Mouse (Mus musculus) intestine, embryonic 16.5 days (tissue): Measurements from ENCODE around the gene Sik1. TPM values are rescaled to one million over a fixed set of nuclear protein-coding genes. Genes with fewer than 3 reads are reported as not detected.

Experiments
- ATAC-seq: fragments of 200-750 bp; cut with Nextera tagmentation; 2 replicates; pipeline ENCODE4 v1.8.0; 2017; ENCODE audit warnings: moderate TSS enrichment, moderate library complexity
- H3K27ac ChIP-seq: fragments of 300-500 bp; sonication (generic); 2 replicates; pipeline ENCODE4 v1.5.1; 2014; ENCODE audit warnings: mild to moderate bottlenecking, low read length
- H3K27me3 ChIP-seq: fragments of 300-500 bp; sonication (generic); replicated peaks from 2 replicates; pipeline ENCODE4 v1.6.1; 2014; ENCODE audit warnings: low read length, control low read depth, mixed read lengths; ENCODE audit not compliant: control insufficient read depth, insufficient read depth
- H3K36me3 ChIP-seq: fragments of 300-500 bp; sonication (generic); 2 replicates; pipeline ENCODE4 v1.6.1; 2014; ENCODE audit warnings: low read length, control low read depth; ENCODE audit not compliant: control insufficient read depth, insufficient read depth
- H3K4me1 ChIP-seq: fragments of 300-500 bp; sonication (generic); 2 replicates; pipeline ENCODE4 v1.6.1; 2014; ENCODE audit warnings: low read length, control low read depth, mixed read lengths; ENCODE audit not compliant: control insufficient read depth, insufficient read depth
- H3K4me2 ChIP-seq: fragments of 300-500 bp; sonication (generic); 2 replicates; pipeline ENCODE4 v1.6.1; 2014; ENCODE audit warnings: low read depth, low read length, control low read depth
- H3K4me3 ChIP-seq: fragments of 300-500 bp; sonication (generic); 2 replicates; pipeline ENCODE4 v1.5.1; 2014; ENCODE audit warnings: mild to moderate bottlenecking, low read length
- H3K9ac ChIP-seq: fragments of 300-500 bp; sonication (generic); 2 replicates; pipeline ENCODE4 v1.6.1; 2014; ENCODE audit warnings: low read depth, low read length
- H3K9me3 ChIP-seq: fragments of 300-500 bp; sonication (generic); 2 replicates; pipeline ENCODE4 v1.6.1; 2016; ENCODE audit warnings: low read length, control low read depth; ENCODE audit not compliant: control insufficient read depth
- WGBS: fragments of 180-500 bp; shearing (Covaris S2); extraction: QIAGEN DNeasy Blood & Tissue Kit; methylation state at CpG from one replicate; pipeline ENCODE4 v1.1.7; 2014; 5-methylcytosine and 5-hydroxymethylcytosine counted together
- polyA plus RNA-seq: library from polyadenylated mRNA; unstranded; fragments of >200 nt; fragmentation: Nextera tagmentation; extraction: Ambion mirVana; gene quantifications from 2 replicates; pipeline ENCODE4 v1.2.1, GENCODE M21; 2015

Gene Sik1
- polyA plus RNA-seq, 1 experiment from 2014 or later, result 5.7 TPM

DNA sequence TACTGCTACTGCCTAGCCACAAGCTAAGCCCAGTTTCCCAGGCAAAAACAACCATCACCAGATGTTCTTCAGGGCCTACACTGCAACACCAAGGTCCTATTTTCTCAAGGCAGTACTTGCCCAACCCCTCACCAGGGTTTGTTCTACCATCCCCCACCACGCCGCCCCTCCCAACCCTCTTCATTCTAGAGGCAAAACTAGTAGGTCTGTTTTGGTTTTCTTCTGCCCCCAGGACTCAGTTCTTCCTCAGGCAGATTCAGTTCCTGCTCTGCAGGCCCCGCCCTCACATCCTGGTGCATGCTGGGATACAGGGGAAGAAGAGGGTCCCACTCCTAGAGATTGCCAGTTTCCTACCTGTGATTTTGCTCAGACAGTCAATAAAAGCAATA lies 14.2 kb downstream of the Sik1 start:
- H3K4me2 ChIP-seq, result no peak overlapping the region

DNA sequence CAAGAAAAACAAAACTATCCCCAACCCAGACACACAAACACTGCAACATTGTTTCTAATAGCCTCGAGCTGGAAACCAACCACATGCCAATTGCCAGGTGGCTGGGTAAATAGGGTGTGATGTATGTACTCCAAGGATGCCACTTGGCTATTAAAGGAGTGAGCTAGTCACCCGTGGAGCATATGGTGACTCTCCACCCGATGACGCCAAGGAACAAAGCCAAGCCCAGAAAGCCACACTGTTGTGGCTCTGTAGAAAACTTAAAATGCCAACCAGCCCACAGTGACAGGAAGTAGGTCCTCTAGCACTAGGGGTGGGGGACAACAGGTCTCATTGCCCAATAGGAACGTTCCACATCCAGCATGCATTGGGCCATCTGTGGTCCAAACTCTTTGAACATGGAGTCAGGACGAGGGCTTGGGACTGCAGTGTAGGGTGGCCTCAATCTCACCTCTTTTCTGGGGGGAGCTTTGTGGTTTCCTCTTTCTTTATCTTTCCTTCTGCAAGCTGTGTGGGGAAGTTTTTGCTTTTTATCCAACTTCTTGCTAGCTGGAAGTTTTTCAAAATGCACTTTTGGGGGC lies 15.1 kb downstream of the Sik1 start:
- Histone ChIP-seq H3K36me3 (no peaks in the 10 kb centered on the region), H3K9ac (no peak overlapping the region), H3K9me3 (peaks cover 4% of the 10 kb centered on the region; the same call in 1 of the 2 replicates), H3K4me3 (no peak overlapping the region), H3K27me3 (no peaks in the 10 kb centered on the region), H3K4me2 (no peak overlapping the region), H3K27ac (no peak overlapping the region), H3K4me1 (peaks cover 31% of the 10 kb centered on the region)
- 80% methylated on average over 6 of the region's 6 CpGs for WGBS
- ATAC-seq, result no peak

More for the DNA sequence above, 14.2 kb downstream of the Sik1 start:
- WGBS, result 88% methylated on average over 3 of the region's 3 CpGs
- peak overlapping the region; percentile 75 for H3K27ac ChIP-seq
- no peaks in the 10 kb centered on the region; the same call in 1 of the 2 replicates for H3K36me3 ChIP-seq
- peaks cover 26% of the 10 kb centered on the region for H3K4me1 ChIP-seq
- H3K9me3 ChIP-seq, result no peaks in the 10 kb centered on the region
- no peak overlapping the region for H3K4me3 ChIP-seq
- H3K9ac ChIP-seq, result peak overlapping the region; percentile 36; the same call in 1 of the 2 replicates
- ATAC-seq, result no peak
- no peaks in the 10 kb centered on the region for H3K27me3 ChIP-seq

DNA sequence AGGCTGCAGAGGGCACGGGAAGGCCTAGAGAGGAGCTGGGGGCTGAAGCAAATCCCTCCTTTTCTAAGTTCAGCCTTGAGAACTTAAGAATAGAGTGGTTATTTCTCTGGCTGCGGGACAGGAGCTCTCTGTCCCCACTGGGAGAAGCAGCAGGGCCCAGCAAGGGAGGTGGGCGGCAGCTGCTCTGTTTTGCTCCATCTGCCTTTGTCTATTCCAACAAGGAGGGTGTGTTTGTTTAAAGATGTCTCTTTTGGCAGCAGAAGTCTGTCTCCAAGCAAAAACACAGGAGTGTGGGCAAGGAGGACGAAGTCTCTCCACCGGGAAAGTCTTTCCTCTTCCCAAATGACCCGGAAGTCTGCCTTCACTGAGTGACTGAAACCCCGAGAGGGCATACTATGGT lies 18.8 kb downstream of the Sik1 start:
- H3K4me3 ChIP-seq, result no peak overlapping the region
- H3K9ac ChIP-seq, result peak overlapping the region; percentile 27; the same call in 1 of the 2 replicates
- H3K4me1 ChIP-seq, result peaks cover 37% of the 10 kb centered on the region
- 53% methylated on average over 7 of the region's 7 CpGs for WGBS
- peak overlapping the region; percentile 45; the same call in 1 of the 2 replicates for H3K27ac ChIP-seq
- no peak overlapping the region for H3K4me2 ChIP-seq
- no peak for ATAC-seq
- no peaks in the 10 kb centered on the region for H3K27me3 ChIP-seq
- no peaks in the 10 kb centered on the region for H3K36me3 ChIP-seq
- H3K9me3 ChIP-seq, result peaks cover 4% of the 10 kb centered on the region; the same call in 1 of the 2 replicates

DNA sequence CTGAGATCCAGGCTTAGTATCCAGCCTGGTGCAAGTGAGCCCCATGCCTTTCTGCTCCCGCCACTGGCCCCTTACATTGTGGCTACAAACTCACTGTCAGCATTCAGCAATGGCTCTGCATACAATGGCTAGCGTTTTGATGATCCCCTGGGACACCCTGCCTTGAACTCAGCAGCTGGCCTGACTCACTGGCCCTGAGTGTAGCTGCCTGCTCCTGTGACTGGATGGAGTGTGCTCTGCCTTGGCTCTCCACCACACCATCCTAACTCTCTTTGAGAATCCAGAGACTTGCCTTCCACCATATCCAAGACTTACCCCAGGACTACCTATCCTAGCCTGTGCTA lies 19.4 kb downstream of the Sik1 start:
- no peak for ATAC-seq
- Histone ChIP-seq H3K9me3 (peaks cover 4% of the 10 kb centered on the region; the same call in 1 of the 2 replicates), H3K9ac (peak overlapping the region; percentile 27; the same call in 1 of the 2 replicates), H3K4me1 (peaks cover 35% of the 10 kb centered on the region), H3K36me3 (no peaks in the 10 kb centered on the region), H3K27me3 (no peaks in the 10 kb centered on the region), H3K4me3 (no peak overlapping the region), H3K27ac (0 out of 2 replicates have a peak overlapping the region, but pooled peaks have one; percentile 45), H3K4me2 (no peak overlapping the region)
- WGBS, result 60% methylated on average over 2 of the region's 2 CpGs

DNA sequence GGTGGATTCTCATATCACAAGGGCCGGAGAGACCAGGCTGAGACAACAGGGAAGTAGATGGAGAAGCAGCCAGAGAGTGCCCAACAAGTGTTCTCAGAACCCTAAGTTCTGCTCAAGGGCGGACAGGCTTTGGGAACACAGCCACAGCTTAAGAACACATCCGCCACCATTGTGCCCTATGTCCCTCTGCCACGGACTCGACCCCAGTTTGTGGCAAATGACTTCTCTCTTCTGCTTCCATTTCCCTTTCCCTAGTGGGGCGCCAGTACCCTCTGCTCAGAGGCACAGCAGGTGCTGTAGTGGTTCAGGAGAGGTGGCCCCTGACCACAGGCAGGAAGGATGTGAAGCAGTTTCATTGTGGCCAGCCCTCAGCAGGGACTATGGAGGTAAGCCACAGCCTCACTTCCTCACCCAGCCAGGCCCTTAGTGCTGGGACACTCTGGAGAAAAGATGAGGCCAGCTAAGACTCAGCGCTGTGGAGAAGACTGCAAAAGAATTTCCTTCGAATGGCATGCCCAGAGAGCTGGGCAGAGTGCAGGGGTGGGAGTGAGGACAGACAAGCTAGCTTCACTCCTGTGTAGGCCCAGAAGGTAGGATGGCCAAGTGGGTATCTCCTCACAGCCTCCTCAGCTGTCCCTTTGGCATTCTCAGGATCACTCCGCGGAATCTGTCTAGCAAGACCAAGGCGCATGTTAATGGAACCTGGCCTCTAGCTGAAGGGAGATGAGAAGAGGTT lies 19.9 kb downstream of the Sik1 start:
- WGBS, result 95% methylated on average over 11 of the region's 11 CpGs
- no peak overlapping the region for H3K4me3 ChIP-seq
- H3K27me3 ChIP-seq, result no peaks in the 10 kb centered on the region
- H3K36me3 ChIP-seq, result no peaks in the 10 kb centered on the region
- no peak overlapping the region for H3K9ac ChIP-seq
- H3K27ac ChIP-seq, result no peak overlapping the region
- H3K9me3 ChIP-seq, result peaks cover 4% of the 10 kb centered on the region; the same call in 1 of the 2 replicates
- ATAC-seq, result no peak
- H3K4me2 ChIP-seq, result no peak overlapping the region
- peaks cover 36% of the 10 kb centered on the region for H3K4me1 ChIP-seq

DNA sequence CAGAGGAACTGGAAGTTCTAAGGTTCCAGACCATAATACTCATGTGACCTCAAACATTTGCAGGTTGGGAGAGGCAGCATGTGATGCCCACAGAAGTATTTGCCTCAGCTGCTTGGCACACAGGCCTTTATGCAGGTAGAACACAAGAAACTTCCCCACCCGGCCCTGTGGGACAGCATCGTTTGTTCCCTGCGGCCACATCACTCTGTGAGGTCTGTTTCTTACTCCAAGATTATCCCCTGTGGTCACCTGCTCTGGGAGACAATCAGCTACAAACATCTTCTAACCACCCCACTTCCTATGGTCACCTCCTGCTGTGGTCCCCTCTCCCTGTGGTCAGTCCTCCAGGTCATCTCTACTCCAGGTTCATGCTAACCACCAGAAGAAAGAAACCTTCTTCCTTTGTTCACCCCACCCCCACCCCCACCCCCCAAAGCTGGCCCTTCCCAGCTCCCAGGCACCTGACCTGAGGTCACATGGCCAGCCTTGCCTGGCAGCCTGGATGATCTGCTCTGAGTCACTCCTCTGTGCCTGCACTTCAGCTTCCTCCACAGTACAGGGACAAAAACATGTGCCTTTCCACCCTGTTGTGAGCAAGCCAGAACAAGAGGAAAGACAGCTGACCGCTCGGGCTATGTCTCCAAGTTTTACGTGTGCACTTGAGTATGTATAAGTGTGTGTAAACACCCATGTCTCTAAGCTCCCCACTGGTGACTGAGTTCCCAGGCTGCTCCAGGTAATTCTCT lies 21.1 kb downstream of the Sik1 start:
- Histone ChIP-seq H3K27me3 (no peaks in the 10 kb centered on the region), H3K27ac (peak overlapping the region; percentile 75), H3K4me3 (no peak overlapping the region), H3K9me3 (peaks cover 4% of the 10 kb centered on the region; the same call in 1 of the 2 replicates), H3K4me2 (no peak overlapping the region), H3K36me3 (no peaks in the 10 kb centered on the region), H3K9ac (no peak overlapping the region), H3K4me1 (peaks cover 36% of the 10 kb centered on the region)
- ATAC-seq, result peak; percentile 62
- WGBS, result 63% methylated on average over 6 of the region's 6 CpGs

DNA sequence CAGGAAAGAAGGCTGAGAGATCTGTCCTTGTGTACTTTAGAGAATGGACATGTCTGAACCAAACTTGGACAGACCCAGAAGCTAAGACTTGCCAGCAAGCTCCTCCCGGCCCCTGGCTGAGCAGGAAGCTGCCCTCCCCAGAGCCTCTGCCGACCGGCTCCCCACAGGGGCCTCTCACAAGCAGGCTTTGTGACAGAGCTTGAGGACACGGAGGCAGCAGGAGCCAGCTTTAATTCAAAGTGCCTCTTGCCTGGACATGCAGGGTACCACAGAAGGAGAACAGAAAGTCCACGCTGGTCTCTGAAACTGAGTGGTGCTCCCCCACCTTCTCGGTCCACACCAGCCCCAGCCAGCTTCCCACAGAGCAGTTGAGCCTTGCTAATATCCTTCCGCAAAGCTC lies 21.9 kb downstream of the Sik1 start:
- Histone ChIP-seq H3K9me3 (peaks cover 4% of the 10 kb centered on the region; the same call in 1 of the 2 replicates), H3K36me3 (no peaks in the 10 kb centered on the region), H3K27ac (peak overlapping the region; percentile 77), H3K27me3 (no peaks in the 10 kb centered on the region), H3K4me1 (peaks cover 36% of the 10 kb centered on the region), H3K9ac (peak overlapping the region; percentile 61), H3K4me2 (no peak overlapping the region), H3K4me3 (no peak overlapping the region)
- 31% methylated on average over 7 of the region's 7 CpGs for WGBS
- peak; percentile 64; the same call in 1 of the 2 replicates for ATAC-seq

DNA sequence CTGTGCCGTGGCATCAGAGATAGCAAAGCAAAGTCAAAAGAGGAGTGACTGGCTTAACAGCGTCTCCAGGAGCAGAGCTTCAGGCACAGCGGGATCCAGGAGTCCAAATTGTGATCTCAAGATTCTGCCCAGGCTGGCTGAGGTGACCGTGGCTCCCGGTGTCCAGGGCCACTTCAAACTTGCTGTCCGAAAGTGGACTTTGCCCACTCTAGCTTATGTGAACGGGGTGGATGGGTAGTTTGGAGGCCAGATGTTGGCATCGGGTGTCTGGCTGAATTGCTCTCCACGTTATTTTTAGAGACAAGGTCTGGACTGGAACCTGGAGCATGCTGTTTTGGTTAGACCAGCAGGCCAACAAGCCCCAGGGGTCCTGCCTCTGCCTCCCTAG lies 23.0 kb downstream of the Sik1 start:
- WGBS, result 88% methylated on average over 9 of the region's 9 CpGs
- Histone ChIP-seq H3K27ac (no peak overlapping the region), H3K36me3 (no peaks in the 10 kb centered on the region), H3K4me1 (peaks cover 38% of the 10 kb centered on the region), H3K4me3 (no peak overlapping the region), H3K4me2 (no peak overlapping the region), H3K9me3 (peaks cover 4% of the 10 kb centered on the region; the same call in 1 of the 2 replicates), H3K9ac (no peak overlapping the region), H3K27me3 (no peaks in the 10 kb centered on the region)
- ATAC-seq, result no peak

DNA sequence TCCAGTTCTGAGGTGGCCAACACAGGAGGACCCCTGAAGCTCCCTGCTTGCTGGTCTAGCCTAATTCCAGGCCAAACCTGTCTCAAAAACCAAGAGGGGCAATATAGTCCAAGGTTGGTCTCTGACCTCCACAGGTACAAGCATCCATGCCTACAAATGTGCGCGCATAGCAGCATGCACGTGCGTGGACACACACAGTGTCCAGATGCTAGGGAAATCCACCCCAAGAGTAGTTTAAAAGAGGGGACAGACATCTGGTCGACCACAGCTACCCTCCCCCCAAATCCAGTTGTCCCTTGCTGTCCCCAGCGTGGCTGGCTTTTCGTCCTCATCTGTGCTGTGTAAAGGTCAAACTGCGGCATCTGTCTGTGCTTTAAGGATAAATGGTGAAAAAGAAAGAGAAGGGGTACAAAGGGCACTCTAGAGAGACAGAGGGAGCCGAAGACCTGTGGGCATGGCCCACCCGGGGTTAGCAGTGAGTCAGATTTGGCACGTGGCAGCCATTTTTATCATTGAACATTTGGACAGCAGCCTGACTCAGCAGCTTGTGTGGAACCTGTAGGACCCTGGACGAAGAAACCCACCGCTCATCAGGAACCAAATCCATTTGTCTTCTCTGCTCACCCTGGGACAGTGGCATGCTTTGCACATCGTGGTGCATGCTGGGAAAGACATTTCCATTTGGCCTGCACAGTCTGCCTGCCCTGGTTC lies 23.6 kb downstream of the Sik1 start:
- H3K4me2 ChIP-seq, result no peak overlapping the region
- H3K27me3 ChIP-seq, result no peaks in the 10 kb centered on the region
- 87% methylated on average over 14 of the region's 14 CpGs for WGBS
- no peak overlapping the region for H3K27ac ChIP-seq
- H3K36me3 ChIP-seq, result no peaks in the 10 kb centered on the region
- H3K4me3 ChIP-seq, result no peak overlapping the region
- peaks cover 41% of the 10 kb centered on the region for H3K4me1 ChIP-seq
- no peak overlapping the region for H3K9ac ChIP-seq
- ATAC-seq, result no peak
- peaks cover 4% of the 10 kb centered on the region; the same call in 1 of the 2 replicates for H3K9me3 ChIP-seq
